Comparison of ENCODE assay signal across 18 mouse cellular contexts in the genomic region with DNA sequence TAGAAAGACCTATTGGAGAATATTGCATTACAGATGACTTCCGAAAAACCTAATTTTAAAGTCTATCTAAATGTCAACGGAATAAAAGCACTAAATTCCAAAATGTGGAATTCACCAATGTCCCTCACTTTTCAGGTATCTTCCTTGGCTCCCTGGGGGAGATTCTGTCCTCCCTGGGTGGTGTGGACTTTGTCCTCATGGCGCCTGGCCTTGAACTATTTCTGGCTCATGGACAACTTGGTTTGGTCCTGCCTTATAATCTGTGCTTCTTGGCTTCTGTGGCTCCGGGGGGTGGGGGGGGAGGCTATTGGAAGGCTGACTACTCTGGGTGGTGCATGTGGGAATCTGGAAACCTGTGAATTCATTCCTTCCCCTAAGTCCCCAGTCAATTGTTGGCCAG.
"Had no signal": no experiment of that assay in that cellular context is flagged by ENCODE, and none has a peak within 500 bp of the region (broad histone marks: within the 10 kb centered on the region; RNA-seq: fewer than 3 reads in every experiment).

No protein-coding gene starts in this region.

- H3K27me3 ChIP-seq: midbrain, embryonic 13.5 days; midbrain, embryonic 15.5 days; neural tube, embryonic 13.5 days; neural tube, embryonic 15.5 days had no signal

- H3K36me3 ChIP-seq: midbrain, embryonic 10.5 days; midbrain, embryonic 13.5 days; midbrain, embryonic 15.5 days; neural tube, embryonic 13.5 days; neural tube, embryonic 15.5 days had no signal

- H3K9me3 ChIP-seq: midbrain, embryonic 10.5 days; midbrain, embryonic 13.5 days; midbrain, embryonic 15.5 days; neural tube, embryonic 13.5 days; neural tube, embryonic 15.5 days had no signal

- H3K4me3 ChIP-seq: midbrain, embryonic 10.5 days; midbrain, embryonic 13.5 days; midbrain, embryonic 15.5 days; myocyte; neural tube, embryonic 13.5 days; neural tube, embryonic 15.5 days had no signal

- ATAC-seq: midbrain, embryonic 13.5 days; midbrain, embryonic 15.5 days had no signal

- H3K27ac ChIP-seq: midbrain, embryonic 10.5 days; midbrain, embryonic 13.5 days; midbrain, embryonic 15.5 days; neural tube, embryonic 13.5 days; neural tube, embryonic 15.5 days had no signal

- H3K4me1 ChIP-seq: midbrain, embryonic 15.5 days; neural tube, embryonic 13.5 days; neural tube, embryonic 15.5 days had no signal

- H3K4me2 ChIP-seq: lung, embryonic 14.5 days; midbrain, embryonic 13.5 days; midbrain, embryonic 15.5 days; neural tube, embryonic 13.5 days; neural tube, embryonic 15.5 days had no signal

- H3K9ac ChIP-seq: lung, embryonic 14.5 days; midbrain, embryonic 13.5 days; midbrain, embryonic 15.5 days; neural tube, embryonic 13.5 days; neural tube, embryonic 15.5 days had no signal

- DNase-seq: lung, adult 18-20 months; lung, embryonic 14.5 days; lung, postnatal 10 days; lung, postnatal 4 days; retina, postnatal 1 day; right cerebral cortex, adult 18-20 months; right cerebral cortex, postnatal 25 days; right cerebral cortex, postnatal 4 days; spleen, adult 18-20 months; thymus, adult 18-20 months; thymus, postnatal 14 days; thymus, postnatal 36 days had no signal
